Mouse (Mus musculus) lung, adult 2 months (tissue): ENCODE data around the gene Hoxa7.

Experiments used
- CTCF ChIP-seq: fragments of 200-500 bp; IDR thresholded peaks from 2 replicates; pipeline ENCODE4 v1.5.1; 2011; ENCODE audit warnings: mild to moderate bottlenecking, low read length, control low read depth; ENCODE audit not compliant: insufficient read depth
- POLR2A ChIP-seq: fragments of 200-500 bp; IDR thresholded peaks from 2 replicates; pipeline ENCODE4 v1.6.1; 2011; ENCODE audit warnings: low read depth, mild to moderate bottlenecking, control low read depth, low read length, borderline replicate concordance; ENCODE audit errors: extremely low read depth

DNA sequence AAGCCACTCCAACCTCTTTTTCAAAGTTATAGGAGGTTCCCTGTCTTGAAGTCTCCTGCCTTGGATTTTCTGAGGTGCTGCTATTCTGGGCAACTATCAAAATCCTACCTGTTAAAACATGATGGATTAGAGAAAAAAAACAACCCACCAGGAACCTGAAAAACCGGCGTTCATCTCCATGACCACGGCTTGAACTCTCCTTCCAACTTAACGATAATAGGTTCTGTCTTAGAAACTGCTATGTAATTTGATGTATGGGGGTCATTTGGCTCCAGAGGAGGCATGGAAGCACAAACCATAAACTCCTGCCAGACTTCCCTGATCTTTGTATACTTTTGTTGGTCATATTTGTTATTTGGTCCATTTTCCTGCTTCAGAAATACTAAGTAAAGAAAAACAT, 48.0 kb downstream of the Hoxa7 start:
- TF ChIP-seq CTCF (no peak), POLR2A (no peak)
